15 mouse cellular contexts compared by ENCODE assay signal in genomic region chr13:110845695-110846094, GRCm38 (mm10).
DNase-seq lines count a peak whose midpoint lies in the region; ATAC-seq and TF ChIP-seq lines count a peak whose summit lies in the region.
"Had no signal": no experiment of that assay in that cellular context is flagged by ENCODE, and none has a peak within 500 bp of the region (broad histone marks: within the 10 kb centered on the region; RNA-seq: fewer than 3 reads in every experiment).

No protein-coding gene starts in this region.

- no peak overlapping the region for H3K27ac ChIP-seq in kidney, embryonic 14.5 days (ENCODE audit: low read depth, low read length)
- H3K27ac ChIP-seq in cerebellum, adult 2 months (ENCODE audit: insufficient read depth, low read length): no peak overlapping the region
- H3K27ac ChIP-seq: forebrain, embryonic 15.5 days; heart, embryonic 15.5 days; neural tube, embryonic 15.5 days had no signal

- H3K4me1 ChIP-seq in kidney, embryonic 14.5 days (ENCODE audit: control insufficient read depth, insufficient read depth, low read length): no peaks in the 10 kb centered on the region
- H3K4me1 ChIP-seq in cerebellum, adult 2 months (ENCODE audit: control insufficient read depth, insufficient read depth, low read length): no peaks in the 10 kb centered on the region
- H3K4me1 ChIP-seq: forebrain, embryonic 15.5 days; heart, embryonic 15.5 days; neural tube, embryonic 15.5 days had no signal

- no peak overlapping the region for H3K4me2 ChIP-seq in kidney, embryonic 14.5 days (replicated peaks; ENCODE audit: low read depth, low read length)
- H3K4me2 ChIP-seq: forebrain, embryonic 15.5 days; heart, embryonic 15.5 days; neural tube, embryonic 15.5 days had no signal

- no peak for TF ChIP-seq CTCF in cerebellum, adult 2 months (IDR thresholded peaks at IDR 0.05; ENCODE audit: borderline replicate concordance, insufficient read depth, low read depth, low read length)

- no peak for ATAC-seq in kidney, embryonic 14.5 days (ENCODE audit: low FRiP score, low TSS enrichment)
- ATAC-seq: forebrain, embryonic 15.5 days; inflammation-experienced regulatory T-cells, adult 6 months; liver, postnatal 0 days had no signal

- no peak for TF ChIP-seq POLR2A in cerebellum, adult 2 months (IDR thresholded peaks at IDR 0.05; ENCODE audit: borderline replicate concordance, insufficient read depth, low read length)

- peak; percentile 9 for DNase-seq in kidney, postnatal 10 days
- DNase-seq in fat pad, adult 2 months (ENCODE audit: extremely low read depth, low read depth, low spot score): peak; percentile 81
- DNase-seq in heart, postnatal 10 days: peak; percentile 23 to 26
- peak; percentile 75 for DNase-seq in lung, postnatal 10 days
- no peak for DNase-seq in cerebellum, adult 2 months
- no peak for DNase-seq in embryo, embryonic 11 days
- DNase-seq: adrenal gland, postnatal 25 days; cerebellum, adult 11 months; left cerebral cortex, postnatal 4 days; liver, postnatal 0 days had no signal

- intact Hi-C loops in heart, postnatal 10 days (cut with DNase I): no loop called here

- no peak overlapping the region for H3K4me3 ChIP-seq in kidney, embryonic 14.5 days (ENCODE audit: low read length)
- no peak overlapping the region for H3K4me3 ChIP-seq in cerebellum, adult 2 months (replicated peaks; ENCODE audit: insufficient read depth, low read depth, low read length)
- H3K4me3 ChIP-seq: forebrain, embryonic 15.5 days; heart, embryonic 15.5 days; neural tube, embryonic 15.5 days had no signal

- 88% methylated on average over 2 of the region's 2 CpGs for WGBS in kidney, embryonic 14.5 days
- WGBS in cerebellum, adult 2 months: 55% methylated on average over 2 of the region's 2 CpGs

- H3K27me3 ChIP-seq in kidney, embryonic 14.5 days (ENCODE audit: control insufficient read depth, insufficient read depth, low read length): no peaks in the 10 kb centered on the region
- H3K27me3 ChIP-seq in cerebellum, adult 2 months (ENCODE audit: control insufficient read depth, insufficient read depth, low read length): no peaks in the 10 kb centered on the region
- H3K27me3 ChIP-seq: forebrain, embryonic 15.5 days; heart, embryonic 15.5 days; neural tube, embryonic 15.5 days had no signal

- no peaks in the 10 kb centered on the region for H3K36me3 ChIP-seq in kidney, embryonic 14.5 days (ENCODE audit: control insufficient read depth, insufficient read depth, low read length)
- H3K36me3 ChIP-seq: forebrain, embryonic 15.5 days; heart, embryonic 15.5 days; neural tube, embryonic 15.5 days had no signal

- no peaks in the 10 kb centered on the region for H3K9me3 ChIP-seq in kidney, embryonic 14.5 days (ENCODE audit: control insufficient read depth, low read length)
- H3K9me3 ChIP-seq: forebrain, embryonic 15.5 days; heart, embryonic 15.5 days; neural tube, embryonic 15.5 days had no signal

- H3K9ac ChIP-seq in kidney, embryonic 14.5 days (ENCODE audit: low read depth, low read length): no peak overlapping the region
- H3K9ac ChIP-seq: forebrain, embryonic 15.5 days; heart, embryonic 15.5 days; liver, postnatal 0 days; neural tube, embryonic 15.5 days had no signal

Comparison
In these comparisons a context has a peak if more than half of its experiments do, and no peak if none do; other contexts are left out.
1. DNase-seq: peak in kidney, postnatal 10 days (single experiment), fat pad, adult 2 months (single experiment), heart, postnatal 10 days (2 of 2) and lung, postnatal 10 days (single experiment); none in cerebellum, adult 2 months (0 of 2) and embryo, embryonic 11 days (single experiment).